In the genomic region with DNA sequence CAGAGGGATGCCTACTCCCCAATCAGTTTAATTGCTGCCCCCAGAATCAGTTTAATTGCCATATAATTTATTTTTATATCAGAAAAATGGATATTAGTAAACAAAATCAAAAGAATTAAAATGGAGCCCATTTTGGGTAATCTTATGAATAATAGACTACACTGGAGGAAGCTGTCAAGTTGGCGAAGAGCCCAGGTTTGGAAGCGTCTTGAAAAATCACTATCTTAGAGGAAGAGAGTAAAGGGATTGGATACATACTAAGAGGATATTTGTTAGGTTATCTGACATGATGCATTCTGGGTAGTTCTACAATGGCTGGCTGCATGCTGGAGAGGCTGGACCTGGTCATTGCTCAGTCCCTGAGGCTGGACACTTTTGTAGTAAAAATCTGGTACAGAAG, we compare ENCODE assay signal across 27 mouse cellular contexts. TPM values are rescaled to one million over a fixed set of nuclear protein-coding genes. Genes with fewer than 3 reads are reported as not detected.
DNase-seq lines count a peak whose midpoint lies in the region; ATAC-seq lines count a peak whose summit lies in the region.
"Had no signal": no experiment of that assay in that cellular context is flagged by ENCODE, and none has a peak within 500 bp of the region (broad histone marks: within the 10 kb centered on the region; RNA-seq: fewer than 3 reads in every experiment).

No protein-coding gene starts in this region.

- no peaks in the 10 kb centered on the region for H3K9me3 ChIP-seq in forebrain, embryonic 14.5 days (replicated peaks; ENCODE audit: control insufficient read depth, low read length)
- H3K9me3 ChIP-seq in forebrain, embryonic 11.5 days (ENCODE audit: control insufficient read depth, low read length): no peaks in the 10 kb centered on the region
- H3K9me3 ChIP-seq in midbrain, embryonic 16.5 days (replicated peaks; ENCODE audit: control insufficient read depth, low read length, poor library complexity, severe bottlenecking): no peaks in the 10 kb centered on the region
- H3K9me3 ChIP-seq in midbrain, embryonic 10.5 days (replicated peaks): no peaks in the 10 kb centered on the region
- no peaks in the 10 kb centered on the region for H3K9me3 ChIP-seq in forebrain, embryonic 16.5 days (ENCODE audit: control insufficient read depth, low read length)
- H3K9me3 ChIP-seq: embryonic facial prominence, embryonic 15.5 days; G1E; limb, embryonic 13.5 days; liver, embryonic 12.5 days; midbrain, embryonic 13.5 days had no signal

- no peak overlapping the region for H3K27ac ChIP-seq in forebrain, embryonic 14.5 days (ENCODE audit: low read depth, low read length)
- H3K27ac ChIP-seq in forebrain, embryonic 11.5 days (ENCODE audit: low read depth, low read length): no peak overlapping the region
- H3K27ac ChIP-seq in midbrain, embryonic 16.5 days (ENCODE audit: low read length): no peak overlapping the region
- no peak overlapping the region for H3K27ac ChIP-seq in midbrain, embryonic 10.5 days (replicated peaks)
- H3K27ac ChIP-seq in forebrain, embryonic 16.5 days (ENCODE audit: low read length): no peak overlapping the region
- H3K27ac ChIP-seq: embryonic facial prominence, embryonic 15.5 days; hindbrain, postnatal 0 days; limb, embryonic 13.5 days; liver, embryonic 12.5 days; midbrain, embryonic 13.5 days had no signal

- peak; percentile 61 for DNase-seq in forebrain, embryonic 14.5 days (ENCODE audit: low spot score)
- DNase-seq in forebrain, embryonic 11.5 days (ENCODE audit: low spot score): no peak
- no peak for DNase-seq in midbrain, embryonic 10.5 days (ENCODE audit: low spot score)
- DNase-seq in NIH3T3 (ENCODE audit: low read depth): peak; percentile 15
- no peak for DNase-seq in thymus, postnatal 25 days
- DNase-seq: adrenal gland, postnatal 10 days; B cell, adult 2 months; cerebellum, postnatal 36 days; gastrocnemius, postnatal 14 days; heart, adult 11 months; kidney, adult 9 months; kidney, postnatal 14 days; lung, adult 18-20 months; spleen, adult 18-20 months had no signal

- H3K4me2 ChIP-seq in forebrain, embryonic 14.5 days (ENCODE audit: low read length): no peak overlapping the region
- no peak overlapping the region for H3K4me2 ChIP-seq in forebrain, embryonic 11.5 days (ENCODE audit: low read depth, low read length, severe bottlenecking)
- no peak overlapping the region for H3K4me2 ChIP-seq in midbrain, embryonic 16.5 days (ENCODE audit: low read length)
- no peak overlapping the region for H3K4me2 ChIP-seq in forebrain, embryonic 16.5 days (ENCODE audit: low read length)
- H3K4me2 ChIP-seq: embryonic facial prominence, embryonic 15.5 days; heart, embryonic 11.5 days; limb, embryonic 13.5 days; liver, embryonic 12.5 days; midbrain, embryonic 13.5 days had no signal

- ATAC-seq in forebrain, embryonic 14.5 days: peak; percentile 67; the same call in 1 of the 2 replicates
- no peak for ATAC-seq in forebrain, embryonic 11.5 days (replicated peaks; ENCODE audit: low FRiP score)
- ATAC-seq in midbrain, embryonic 16.5 days: 0 out of 2 replicates have a peak, but pooled peaks have one; percentile 16
- 0 out of 2 replicates have a peak, but pooled peaks have one; percentile 39 for ATAC-seq in forebrain, embryonic 16.5 days
- ATAC-seq: activated CD4-positive, CD25-positive, alpha-beta regulatory T cell, adult 4 months; hindbrain, postnatal 0 days; intestine, embryonic 16.5 days; liver, embryonic 12.5 days; midbrain, embryonic 13.5 days had no signal

- no peaks in the 10 kb centered on the region for H3K4me1 ChIP-seq in forebrain, embryonic 14.5 days (ENCODE audit: control insufficient read depth, insufficient read depth, low read length)
- no peaks in the 10 kb centered on the region for H3K4me1 ChIP-seq in forebrain, embryonic 11.5 days (replicated peaks; ENCODE audit: control insufficient read depth, insufficient read depth, low read length)
- H3K4me1 ChIP-seq in midbrain, embryonic 16.5 days (ENCODE audit: control insufficient read depth, insufficient read depth, low read length): no peaks in the 10 kb centered on the region
- H3K4me1 ChIP-seq in midbrain, embryonic 10.5 days: no peaks in the 10 kb centered on the region
- H3K4me1 ChIP-seq in forebrain, embryonic 16.5 days (replicated peaks; ENCODE audit: control insufficient read depth, insufficient read depth, low read length): no peaks in the 10 kb centered on the region
- H3K4me1 ChIP-seq: embryonic facial prominence, embryonic 15.5 days; limb, embryonic 13.5 days; liver, embryonic 12.5 days; midbrain, embryonic 13.5 days had no signal

- H3K36me3 ChIP-seq in forebrain, embryonic 14.5 days (ENCODE audit: control insufficient read depth, insufficient read depth, low read length): peaks cover 18% of the 10 kb centered on the region
- no peaks in the 10 kb centered on the region for H3K36me3 ChIP-seq in forebrain, embryonic 11.5 days (ENCODE audit: control insufficient read depth, insufficient read depth, low read length)
- peaks cover 11% of the 10 kb centered on the region for H3K36me3 ChIP-seq in midbrain, embryonic 16.5 days (ENCODE audit: control insufficient read depth, insufficient read depth, low read length)
- H3K36me3 ChIP-seq in midbrain, embryonic 10.5 days: peaks cover 19% of the 10 kb centered on the region
- peaks cover 15% of the 10 kb centered on the region for H3K36me3 ChIP-seq in forebrain, embryonic 16.5 days (ENCODE audit: control insufficient read depth, insufficient read depth)
- H3K36me3 ChIP-seq: embryonic facial prominence, embryonic 15.5 days; G1E; limb, embryonic 13.5 days; liver, embryonic 12.5 days had no signal

- 62% methylated on average over 2 of the region's 2 CpGs for WGBS in forebrain, embryonic 14.5 days
- 90% methylated on average over 2 of the region's 2 CpGs for WGBS in forebrain, embryonic 11.5 days
- 83% methylated on average over 2 of the region's 2 CpGs for WGBS in midbrain, embryonic 16.5 days
- 91% methylated on average over 2 of the region's 2 CpGs for WGBS in midbrain, embryonic 10.5 days
- 52% methylated on average over 2 of the region's 2 CpGs for WGBS in forebrain, embryonic 16.5 days

- no peak overlapping the region for H3K4me3 ChIP-seq in forebrain, embryonic 14.5 days (ENCODE audit: low read depth, low read length)
- no peak overlapping the region for H3K4me3 ChIP-seq in forebrain, embryonic 11.5 days (ENCODE audit: low read depth, low read length)
- H3K4me3 ChIP-seq in midbrain, embryonic 16.5 days (ENCODE audit: low read depth, low read length): no peak overlapping the region
- no peak overlapping the region for H3K4me3 ChIP-seq in midbrain, embryonic 10.5 days
- H3K4me3 ChIP-seq in forebrain, embryonic 16.5 days (replicated peaks; ENCODE audit: low read length): no peak overlapping the region
- H3K4me3 ChIP-seq: embryonic facial prominence, embryonic 15.5 days; limb, embryonic 13.5 days; liver, embryonic 12.5 days; midbrain, embryonic 13.5 days had no signal

- H3K27me3 ChIP-seq in forebrain, embryonic 14.5 days (replicated peaks; ENCODE audit: control insufficient read depth, insufficient read depth, low read length): no peaks in the 10 kb centered on the region
- H3K27me3 ChIP-seq in forebrain, embryonic 11.5 days (ENCODE audit: control insufficient read depth, insufficient read depth, low read length): no peaks in the 10 kb centered on the region
- H3K27me3 ChIP-seq in midbrain, embryonic 16.5 days (ENCODE audit: control insufficient read depth, insufficient read depth, low read depth, low read length): no peaks in the 10 kb centered on the region
- H3K27me3 ChIP-seq in midbrain, embryonic 10.5 days (ENCODE audit: low read depth, poor library complexity, severe bottlenecking): no peaks in the 10 kb centered on the region
- no peaks in the 10 kb centered on the region for H3K27me3 ChIP-seq in forebrain, embryonic 16.5 days (replicated peaks; ENCODE audit: control insufficient read depth, insufficient read depth, low read length)
- H3K27me3 ChIP-seq: CH12.LX; embryonic facial prominence, embryonic 15.5 days; limb, embryonic 13.5 days; liver, embryonic 12.5 days; midbrain, embryonic 13.5 days had no signal

- no peak overlapping the region for H3K9ac ChIP-seq in forebrain, embryonic 14.5 days (ENCODE audit: low read length)
- H3K9ac ChIP-seq in forebrain, embryonic 11.5 days (ENCODE audit: low read length): no peak overlapping the region
- H3K9ac ChIP-seq in midbrain, embryonic 16.5 days (ENCODE audit: low read depth, low read length): no peak overlapping the region
- H3K9ac ChIP-seq in forebrain, embryonic 16.5 days (replicated peaks; ENCODE audit: low read depth, low read length): no peak overlapping the region
- H3K9ac ChIP-seq: embryonic facial prominence, embryonic 15.5 days; limb, embryonic 13.5 days; liver, embryonic 12.5 days; midbrain, embryonic 13.5 days had no signal

RNA-seq across cellular contexts. Expression of gene 9330159F19Rik, which starts 19.8 kb away (rescaled TPM):
- 27.7 and 37.4 TPM in 2 replicates for polyA plus RNA-seq in forebrain, embryonic 14.5 days (2014; fragmentation: Nextera tagmentation; extraction: Ambion mirVana)
- polyA plus RNA-seq in forebrain, embryonic 11.5 days (2014; fragmentation: Nextera tagmentation; extraction: Ambion mirVana): 6.8 and 9.1 TPM in 2 replicates
- 35.1 and 39.6 TPM in 2 replicates for polyA plus RNA-seq in midbrain, embryonic 16.5 days (2015; fragmentation: Nextera tagmentation; extraction: Ambion mirVana)
- polyA plus RNA-seq in midbrain, embryonic 10.5 days (2016; fragmentation: Nextera tagmentation; extraction: Ambion mirVana): 2.5 and 4.4 TPM in 2 replicates
- 48.2 and 48.7 TPM in 2 replicates for polyA plus RNA-seq in forebrain, embryonic 16.5 days (2015; fragmentation: Nextera tagmentation; extraction: Ambion mirVana)
- polyA plus RNA-seq: heart, postnatal 0 days had no signal

RNA-seq across cellular contexts. Expression of gene Gm49353, which starts 32.5 kb away (rescaled TPM):
- 8.3 and 14.9 TPM in 2 replicates for polyA plus RNA-seq in forebrain, embryonic 14.5 days (2014; fragmentation: Nextera tagmentation; extraction: Ambion mirVana)
- polyA plus RNA-seq in forebrain, embryonic 11.5 days (2014; fragmentation: Nextera tagmentation; extraction: Ambion mirVana): 4.5 and 5.3 TPM in 2 replicates
- polyA plus RNA-seq in midbrain, embryonic 16.5 days (2015; fragmentation: Nextera tagmentation; extraction: Ambion mirVana): 10.6 and 15.6 TPM in 2 replicates
- 1.1 and 2.0 TPM in 2 replicates for polyA plus RNA-seq in midbrain, embryonic 10.5 days (2016; fragmentation: Nextera tagmentation; extraction: Ambion mirVana)
- 16.3 and 18.5 TPM in 2 replicates for polyA plus RNA-seq in forebrain, embryonic 16.5 days (2015; fragmentation: Nextera tagmentation; extraction: Ambion mirVana)
- polyA plus RNA-seq: activated CD4-positive, CD25-positive, alpha-beta regulatory T cell, adult 4 months; G1E; heart, embryonic 11.5 days; heart, postnatal 0 days; limb, embryonic 13.5 days; liver, embryonic 12.5 days had no signal

Comparison
In these comparisons a context has a peak if more than half of its experiments do, and no peak if none do; other contexts are left out.
1. DNase-seq: peak in forebrain, embryonic 14.5 days (single experiment) and NIH3T3 (single experiment); none in forebrain, embryonic 11.5 days (single experiment), midbrain, embryonic 10.5 days (single experiment) and thymus, postnatal 25 days (single experiment).